Mouse (Mus musculus) lung, adult 2 months (tissue): Measurements from ENCODE around the gene Megf6.

ENCODE experiments used
- CTCF ChIP-seq: fragments of 200-500 bp; IDR thresholded peaks from 2 replicates; pipeline ENCODE4 v1.5.1; 2011; ENCODE audit warnings: mild to moderate bottlenecking, low read length, control low read depth; ENCODE audit not compliant: insufficient read depth
- POLR2A ChIP-seq: fragments of 200-500 bp; IDR thresholded peaks from 2 replicates; pipeline ENCODE4 v1.6.1; 2011; ENCODE audit warnings: low read depth, mild to moderate bottlenecking, control low read depth, low read length, borderline replicate concordance; ENCODE audit errors: extremely low read depth

DNA sequence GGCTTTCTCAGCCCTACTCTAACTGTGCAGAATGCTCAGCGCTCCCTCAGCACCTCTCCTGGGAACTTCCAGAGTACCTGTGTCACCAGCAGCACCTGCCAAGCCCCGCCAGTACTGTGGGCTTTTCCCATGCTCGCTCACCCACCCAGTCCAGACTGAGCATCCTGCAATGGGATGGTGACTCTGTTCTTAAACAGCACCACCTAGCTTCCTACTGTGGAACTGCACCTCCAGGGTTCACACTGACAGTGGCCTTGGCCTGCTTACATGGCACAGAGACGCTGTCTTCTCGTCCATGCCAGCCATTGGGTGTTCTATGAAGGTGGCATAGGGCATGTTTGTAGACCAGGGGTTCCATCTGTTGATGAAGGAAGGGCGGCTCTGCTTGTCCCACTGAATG is 11.5 kb upstream of the Megf6 start:
- TF ChIP-seq CTCF: peak; percentile 99
- no peak; the same call in 1 of the 2 replicates for TF ChIP-seq POLR2A
